Mouse (Mus musculus): ENCODE results near the gene Lgr4. TPM values are rescaled to one million over a fixed set of nuclear protein-coding genes. Genes with fewer than 3 reads are reported as not detected.
A peak's percentile ranks its signal among the peaks of the same experiment; 100 is the strongest.

The Lgr4 gene
- polyA plus RNA-seq, 1 experiment, result 21.6 TPM

- H3K4me3 ChIP-seq (replicated peaks; ENCODE audit: insufficient read depth, low read depth, low read length), result no peak overlapping the region
- DNase-seq, result no peak
- TF ChIP-seq POLR2A (IDR thresholded peaks at IDR 0.05; ENCODE audit: borderline replicate concordance, insufficient read depth, low read length) (no peak), CTCF (IDR thresholded peaks at IDR 0.05; ENCODE audit: borderline replicate concordance, insufficient read depth, low read depth, low read length) (no peak)
- 65% methylated on average over 11 of the region's 11 CpGs for WGBS
- H3K27me3 ChIP-seq (ENCODE audit: control insufficient read depth, insufficient read depth, low read length), result no peaks in the 10 kb centered on the region
- H3K27ac ChIP-seq (ENCODE audit: insufficient read depth, low read length), result no peak overlapping the region
- H3K4me1 ChIP-seq (ENCODE audit: control insufficient read depth, insufficient read depth, low read length), result no peaks in the 10 kb centered on the region; the same call in 1 of the 2 replicates
Measured at GRCm38 (mm10) chr2:109992448-109993073, 75.1 kb downstream of the Lgr4 start.

DNA sequence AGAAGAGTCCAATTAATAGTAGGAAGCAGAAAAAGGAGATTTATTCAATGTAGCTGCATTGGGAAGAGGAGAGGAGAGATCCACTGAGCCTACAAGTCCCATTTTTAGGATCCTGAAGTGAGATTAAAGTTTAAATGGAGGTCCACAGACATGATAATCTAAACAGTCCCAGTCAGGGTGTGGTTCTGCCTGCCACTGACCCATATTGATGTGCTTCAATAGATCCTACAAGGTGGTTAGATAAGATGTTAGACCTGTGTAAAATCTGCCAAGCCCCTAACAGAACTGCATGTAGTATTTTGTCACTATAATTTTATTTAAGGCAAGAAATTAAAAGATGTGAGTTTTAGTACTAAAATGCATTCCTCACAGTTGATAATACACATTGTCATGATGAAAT, 76.0 kb downstream of the Lgr4 start:
- no peaks in the 10 kb centered on the region for H3K27me3 ChIP-seq (ENCODE audit: control insufficient read depth, insufficient read depth, low read length)
- TF ChIP-seq CTCF (IDR thresholded peaks at IDR 0.05; ENCODE audit: borderline replicate concordance, insufficient read depth, low read depth, low read length), result no peak
- no peak for TF ChIP-seq POLR2A (IDR thresholded peaks at IDR 0.05; ENCODE audit: borderline replicate concordance, insufficient read depth, low read length)
- H3K27ac ChIP-seq (ENCODE audit: insufficient read depth, low read length), result no peak overlapping the region
- no peaks in the 10 kb centered on the region; the same call in 1 of the 2 replicates for H3K4me1 ChIP-seq (ENCODE audit: control insufficient read depth, insufficient read depth, low read length)
- no peak for DNase-seq
- H3K4me3 ChIP-seq (replicated peaks; ENCODE audit: insufficient read depth, low read depth, low read length), result no peak overlapping the region

DNA sequence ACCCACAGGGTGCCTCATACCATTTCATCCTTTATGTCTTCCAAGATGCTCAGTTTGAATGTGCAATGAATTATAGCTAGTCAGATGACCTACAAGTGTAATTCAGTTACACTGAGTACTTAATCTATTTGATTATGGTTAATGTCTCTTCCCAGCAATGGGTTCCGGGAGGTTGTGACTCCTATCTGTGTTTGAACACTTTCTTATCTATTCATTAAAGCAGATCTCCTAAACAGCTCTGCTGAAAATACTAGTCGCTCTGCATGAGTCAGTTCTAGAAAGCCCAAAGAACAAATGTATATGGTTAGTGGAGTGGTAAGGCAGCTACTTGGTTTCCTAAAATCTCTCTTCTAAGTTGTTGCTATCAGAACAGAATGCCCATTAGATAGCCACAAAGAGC, 77.6 kb downstream of the Lgr4 start:
- Histone ChIP-seq H3K4me1 (ENCODE audit: control insufficient read depth, insufficient read depth, low read length) (no peaks in the 10 kb centered on the region; the same call in 1 of the 2 replicates), H3K27me3 (ENCODE audit: control insufficient read depth, insufficient read depth, low read length) (no peaks in the 10 kb centered on the region), H3K4me3 (replicated peaks; ENCODE audit: insufficient read depth, low read depth, low read length) (no peak overlapping the region), H3K27ac (ENCODE audit: insufficient read depth, low read length) (no peak overlapping the region)
- TF ChIP-seq CTCF (IDR thresholded peaks at IDR 0.05; ENCODE audit: borderline replicate concordance, insufficient read depth, low read depth, low read length) (no peak), POLR2A (IDR thresholded peaks at IDR 0.05; ENCODE audit: borderline replicate concordance, insufficient read depth, low read length) (no peak)
- 95% methylated on average over 2 of the region's 2 CpGs for WGBS
- no peak for DNase-seq

DNA sequence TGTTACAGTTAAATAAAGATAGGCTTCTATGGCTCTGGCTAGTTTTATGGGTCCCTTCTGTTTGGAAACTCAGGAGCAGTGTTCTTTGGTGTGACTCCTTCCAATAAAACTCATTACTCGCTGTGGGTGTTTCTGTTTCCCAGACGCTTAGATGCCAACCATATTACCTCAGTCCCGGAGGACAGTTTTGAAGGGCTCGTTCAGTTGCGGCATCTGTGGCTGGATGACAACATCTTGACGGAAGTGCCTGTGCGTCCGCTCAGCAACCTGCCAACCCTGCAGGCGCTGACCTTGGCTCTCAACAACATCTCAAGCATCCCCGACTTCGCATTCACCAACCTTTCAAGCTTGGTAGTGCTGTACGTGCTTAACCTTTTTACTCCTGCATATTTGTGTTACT, 79.0 kb downstream of the Lgr4 start:
- Histone ChIP-seq H3K27me3 (ENCODE audit: control insufficient read depth, insufficient read depth, low read length) (no peaks in the 10 kb centered on the region), H3K4me3 (replicated peaks; ENCODE audit: insufficient read depth, low read depth, low read length) (no peak overlapping the region), H3K4me1 (ENCODE audit: control insufficient read depth, insufficient read depth, low read length) (no peaks in the 10 kb centered on the region; the same call in 1 of the 2 replicates), H3K27ac (ENCODE audit: insufficient read depth, low read length) (no peak overlapping the region)
- WGBS, result 32% methylated on average over 12 of the region's 12 CpGs
- no peak for TF ChIP-seq POLR2A (IDR thresholded peaks at IDR 0.05; ENCODE audit: borderline replicate concordance, insufficient read depth, low read length)
- no peak for TF ChIP-seq CTCF (IDR thresholded peaks at IDR 0.05; ENCODE audit: borderline replicate concordance, insufficient read depth, low read depth, low read length)
- peak in 1 of 2 experiments; percentile 29 for DNase-seq

DNA sequence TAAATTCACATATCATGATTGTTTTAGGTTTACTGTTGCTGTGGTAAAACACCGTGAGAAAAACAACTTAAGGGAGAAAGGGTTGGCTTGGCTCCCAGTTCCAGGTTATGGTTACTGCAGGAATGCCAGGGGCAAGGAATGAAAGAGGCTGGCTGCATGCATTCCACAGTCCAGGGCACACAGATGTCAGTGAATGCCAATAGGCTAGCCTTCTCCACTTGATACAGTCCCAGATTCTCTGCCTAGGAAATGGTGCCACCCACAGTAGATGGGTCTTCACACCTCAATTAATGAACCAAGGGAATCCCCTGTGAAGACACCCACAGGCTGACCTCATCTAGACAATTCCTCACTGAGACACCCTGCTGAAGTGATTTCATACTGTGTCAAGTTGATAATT, 87.2 kb downstream of the Lgr4 start:
- H3K27ac ChIP-seq (ENCODE audit: insufficient read depth, low read length), result no peak overlapping the region
- WGBS, result 40% methylated on average over 1 of the region's 1 CpGs

GRCm38 (mm10) chr2:110005164-110005563, 87.7 kb downstream of the Lgr4 start:
- WGBS, result 24% methylated on average over 3 of the region's 3 CpGs
- no peaks in the 10 kb centered on the region for H3K27me3 ChIP-seq (ENCODE audit: control insufficient read depth, insufficient read depth, low read length)
- no peak for TF ChIP-seq POLR2A (IDR thresholded peaks at IDR 0.05; ENCODE audit: borderline replicate concordance, insufficient read depth, low read length)
- no peak for TF ChIP-seq CTCF (IDR thresholded peaks at IDR 0.05; ENCODE audit: borderline replicate concordance, insufficient read depth, low read depth, low read length)
- 0 out of 2 replicates have a peak, but pooled peaks cover 2% of the 10 kb centered on the region for H3K4me1 ChIP-seq (ENCODE audit: control insufficient read depth, insufficient read depth, low read length)
- DNase-seq, result peak; percentile 50 to 67
- H3K4me3 ChIP-seq (replicated peaks; ENCODE audit: insufficient read depth, low read depth, low read length), result no peak overlapping the region
- no peak overlapping the region for H3K27ac ChIP-seq (ENCODE audit: insufficient read depth, low read length)

More for the DNA sequence above, 87.2 kb downstream of the Lgr4 start:
- DNase-seq, result no peak
- H3K27me3 ChIP-seq (ENCODE audit: control insufficient read depth, insufficient read depth, low read length), result no peaks in the 10 kb centered on the region
- H3K4me3 ChIP-seq (replicated peaks; ENCODE audit: insufficient read depth, low read depth, low read length), result no peak overlapping the region
- 0 out of 2 replicates have a peak, but pooled peaks cover 2% of the 10 kb centered on the region for H3K4me1 ChIP-seq (ENCODE audit: control insufficient read depth, insufficient read depth, low read length)
- no peak for TF ChIP-seq POLR2A (IDR thresholded peaks at IDR 0.05; ENCODE audit: borderline replicate concordance, insufficient read depth, low read length)
- no peak for TF ChIP-seq CTCF (IDR thresholded peaks at IDR 0.05; ENCODE audit: borderline replicate concordance, insufficient read depth, low read depth, low read length)

DNA sequence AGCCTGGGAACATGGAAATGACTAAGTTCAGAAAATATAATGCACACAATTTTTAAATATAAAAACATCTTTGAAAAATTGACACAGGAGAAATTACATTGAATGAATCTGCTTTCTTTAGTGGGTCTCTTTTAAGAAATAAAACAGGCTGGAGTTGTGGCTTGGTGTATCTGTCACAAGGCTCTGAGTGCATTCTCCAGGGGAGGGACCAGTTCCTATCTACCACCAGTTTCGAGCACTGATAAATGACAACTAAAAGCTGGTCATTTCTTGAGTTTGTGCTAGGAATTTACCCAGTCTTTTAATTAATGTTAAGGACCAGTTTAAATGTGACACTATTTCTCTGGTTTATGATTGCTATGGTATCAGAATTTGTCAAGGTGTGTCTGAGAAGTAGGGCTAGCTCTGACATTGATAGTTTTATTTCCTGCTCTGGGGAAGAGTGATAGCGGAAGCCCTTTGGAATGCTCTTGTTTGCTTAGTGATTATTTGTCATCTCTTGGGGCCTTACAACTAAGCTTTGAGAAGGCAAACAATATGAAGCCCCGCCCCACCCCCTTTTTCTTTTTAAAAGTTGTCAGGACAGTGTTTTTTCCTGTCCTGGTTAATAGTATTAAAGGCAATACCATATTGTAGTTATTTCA, 88.3 kb downstream of the Lgr4 start:
- no peak for DNase-seq
- 0 out of 2 replicates have a peak, but pooled peaks cover 2% of the 10 kb centered on the region for H3K4me1 ChIP-seq (ENCODE audit: control insufficient read depth, insufficient read depth, low read length)
- no peaks in the 10 kb centered on the region for H3K27me3 ChIP-seq (ENCODE audit: control insufficient read depth, insufficient read depth, low read length)
- WGBS, result 92% methylated on average over 3 of the region's 3 CpGs
- no peak overlapping the region for H3K4me3 ChIP-seq (replicated peaks; ENCODE audit: insufficient read depth, low read depth, low read length)
- H3K27ac ChIP-seq (ENCODE audit: insufficient read depth, low read length), result no peak overlapping the region
- TF ChIP-seq POLR2A (IDR thresholded peaks at IDR 0.05; ENCODE audit: borderline replicate concordance, insufficient read depth, low read length), result no peak
- TF ChIP-seq CTCF (IDR thresholded peaks at IDR 0.05; ENCODE audit: borderline replicate concordance, insufficient read depth, low read depth, low read length), result no peak

Data from cerebellum, adult 2 months (tissue).